Mouse (Mus musculus): ENCODE results near the gene Tmod4. TPM values are rescaled to one million over a fixed set of nuclear protein-coding genes. Genes with fewer than 3 reads are reported as not detected.

Gene Tmod4
- total RNA-seq, 2 experiments from 2014 or later = 34.7 to 36.3 TPM

- peak; percentile 24 to 54 for DNase-seq
These were observed 49.1 kb downstream of the Tmod4 start for GRCm38 (mm10) chr3:95173256-95173949.

GRCm38 (mm10) chr3:95174011-95174592 is 49.8 kb downstream of the Tmod4 start:
- DNase-seq = peak; percentile 87 to 95

- no peak for DNase-seq
These were observed 52.2 kb downstream of the Tmod4 start for GRCm38 (mm10) chr3:95176500-95176899.

GRCm38 (mm10) chr3:95177583-95177982 is 53.3 kb downstream of the Tmod4 start:
- DNase-seq = no peak

Small RNA genes lying within 50 kb of the gene (microRNA-seq; reads per million reads assigned to microRNA genes)
- 0 reads per million in 2 experiments for gene Mir8099-1

Other genes with a start within 250 kb of the Tmod4 start
- 100 to 1,000 TPM; 223 to 258 TPM for gene Psmb4, start 237.5 kb upstream of the Tmod4 start, total RNA-seq (2021)
- 100 to 1,000 TPM in 1 of 2 experiments, 10 to 100 TPM in 1; 97.9 to 127 TPM for gene Selenbp1, start 191.4 kb upstream of the Tmod4 start, total RNA-seq (2021)
- gene Rfx5, start 170.4 kb upstream of the Tmod4 start, total RNA-seq (2021) = 1 to 10 TPM; 5.4 to 8.8 TPM
- 10 to 100 TPM; 23.7 to 26.6 TPM for gene Pi4kb, start 149.7 kb upstream of the Tmod4 start, total RNA-seq (2021)
- 10 to 100 TPM; 10.3 to 12.0 TPM for gene Zfp687, start 109.0 kb upstream of the Tmod4 start, total RNA-seq (2021)
- gene Psmd4, start 81.9 kb upstream of the Tmod4 start, total RNA-seq (2021) = 100 to 1,000 TPM; 146 to 151 TPM
- 10 to 100 TPM; 14.9 to 15.3 TPM for gene Pip5k1a, start 17.5 kb upstream of the Tmod4 start, total RNA-seq (2021)
- 10 to 100 TPM; 32.1 to 32.5 TPM for gene Vps72, start 13.5 kb upstream of the Tmod4 start, total RNA-seq (2021)
- gene Scnm1, start 9.5 kb downstream of the Tmod4 start, total RNA-seq (2021) = 10 to 100 TPM; 36.5 to 38.3 TPM
- 1 to 10 TPM; 4.5 to 4.7 TPM for gene Lysmd1, start 9.6 kb downstream of the Tmod4 start, total RNA-seq (2021)
- gene Tnfaip8l2, start 17.9 kb downstream of the Tmod4 start, total RNA-seq (2021) = 1 to 10 TPM; 2.2 to 2.6 TPM
- gene Sema6c, start 36.0 kb downstream of the Tmod4 start, total RNA-seq (2021) = 1 to 10 TPM; 4.0 to 4.8 TPM
- 10 to 100 TPM; 11.2 to 13.9 TPM for gene Gabpb2, start 93.4 kb downstream of the Tmod4 start, total RNA-seq (2021)
- 10 to 100 TPM; 19.3 to 21.8 TPM for gene Cdc42se1, start 104.3 kb downstream of the Tmod4 start, total RNA-seq (2021)
- gene Mllt11, start 107.7 kb downstream of the Tmod4 start, total RNA-seq (2021) = 1 to 10 TPM; 6.8 to 8.6 TPM
- gene Gm128, start 117.1 kb downstream of the Tmod4 start, total RNA-seq (2021) = not detected
- gene Bnipl, start 126.7 kb downstream of the Tmod4 start, total RNA-seq (2021) = not detected
- 10 to 100 TPM; 19.1 to 23.2 TPM for gene Mindy1, start 156.9 kb downstream of the Tmod4 start, total RNA-seq (2021)
- 10 to 100 TPM; 25.5 to 25.6 TPM for gene Prune1, start 157.6 kb downstream of the Tmod4 start, total RNA-seq (2021)
- under 1 TPM; 0.59 to 0.65 TPM for gene Anxa9, start 182.7 kb downstream of the Tmod4 start, total RNA-seq (2021)
- gene Cers2, start 190.3 kb downstream of the Tmod4 start, total RNA-seq (2021) = 10 to 100 TPM; 30.3 to 32.4 TPM
- gene Setdb1, start 232.7 kb downstream of the Tmod4 start, total RNA-seq (2021) = 10 to 100 TPM; 10.9 to 11.6 TPM

Measured in heart, adult 18-20 months (tissue).